Mouse (Mus musculus) A20 (cell line): Measurements from ENCODE around the gene Rb1.
A peak's percentile ranks its signal among the peaks of the same experiment; 100 is the strongest.

ENCODE experiments used
- DNase-seq: peaks from one replicate; pipeline ENCODE4 v3.0.0-alpha.2; 2011; ENCODE audit warnings: low read depth, low spot score

The Rb1 gene

GRCm38 (mm10) chr14:73271807-73272206 lies 53.8 kb downstream of the Rb1 start:
- no peak for DNase-seq

GRCm38 (mm10) chr14:73266166-73266565 lies 59.5 kb downstream of the Rb1 start:
- peak; percentile 54 for DNase-seq

DNA sequence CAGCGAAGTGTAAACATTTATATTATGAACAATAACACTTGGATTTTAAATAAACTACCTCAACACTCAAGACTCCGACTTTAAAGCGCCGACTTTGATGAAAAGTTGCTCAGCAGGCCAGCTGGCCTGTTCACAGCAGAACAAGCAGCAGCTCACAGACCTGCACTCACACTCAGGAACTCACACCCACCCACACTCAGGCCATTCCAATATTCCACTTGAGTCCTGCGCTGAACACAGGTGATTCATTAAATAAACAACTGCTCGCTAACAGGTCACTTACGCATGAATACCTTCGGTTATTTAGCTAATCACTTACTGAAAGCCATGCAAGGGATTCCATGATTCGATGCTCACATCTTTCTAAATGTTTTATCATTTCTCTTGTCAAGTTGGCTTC lies 63.4 kb downstream of the Rb1 start:
- no peak for DNase-seq

- DNase-seq: no peak
Observed at GRCm38 (mm10) chr14:73258181-73258580, 67.4 kb downstream of the Rb1 start.

GRCm38 (mm10) chr14:73257348-73257747 lies 68.3 kb downstream of the Rb1 start:
- DNase-seq: no peak

GRCm38 (mm10) chr14:73255426-73255970 lies 70.1 kb downstream of the Rb1 start:
- DNase-seq: no peak

DNA sequence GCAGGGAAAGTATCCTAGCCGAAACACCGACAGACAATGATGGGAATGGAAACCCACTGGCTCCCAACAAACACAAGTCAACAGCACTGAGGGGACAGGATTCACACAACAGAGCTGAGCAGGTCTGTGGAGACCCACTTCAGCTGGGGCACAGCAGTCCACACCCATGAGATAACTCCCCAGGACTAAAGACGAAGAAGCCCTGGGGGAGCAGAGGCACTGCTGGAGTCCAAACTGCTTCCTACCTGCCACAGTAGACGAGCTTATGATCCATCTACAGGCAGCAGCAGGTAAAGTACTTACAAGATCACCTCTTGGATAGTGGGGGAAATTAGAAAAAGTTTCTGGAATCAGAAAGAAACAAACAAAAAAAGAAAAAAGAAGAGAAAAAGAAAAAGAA lies 71.2 kb downstream of the Rb1 start:
- no peak for DNase-seq

DNA sequence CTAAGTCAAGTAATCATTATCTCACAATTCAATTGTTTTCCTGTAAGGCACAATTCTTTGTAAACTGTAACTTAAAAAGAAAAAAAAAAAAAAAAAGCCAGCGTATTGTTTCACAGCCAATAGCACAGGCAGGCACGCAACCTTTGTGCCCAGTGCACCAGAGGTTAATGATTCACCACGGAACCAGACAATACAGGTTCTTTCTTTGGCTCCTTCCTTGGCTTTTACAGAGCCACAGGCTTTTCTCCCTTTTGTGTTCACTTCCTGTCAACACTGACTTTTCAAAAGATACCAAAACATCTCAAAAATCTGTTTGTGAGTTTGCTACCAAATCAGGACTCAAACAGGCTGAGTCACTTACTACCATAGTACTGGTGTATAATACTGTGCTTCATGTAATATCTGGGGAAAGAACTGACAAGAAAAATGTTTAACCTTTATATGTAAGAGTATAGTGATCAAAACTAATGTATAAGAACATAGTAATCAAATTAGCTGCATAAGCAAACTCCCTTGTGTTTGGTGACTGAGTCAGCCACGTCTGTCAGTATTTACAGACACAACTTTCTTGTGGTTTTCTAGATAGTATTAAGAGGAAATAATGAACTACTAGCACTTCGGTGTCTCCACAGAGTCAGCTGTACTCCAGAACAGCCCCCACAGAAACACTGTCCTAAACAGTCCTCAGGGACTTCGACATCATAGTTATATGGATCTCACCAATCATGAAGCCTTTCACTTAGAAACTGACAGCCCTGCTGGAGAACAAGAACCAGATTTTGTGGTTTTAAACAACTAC lies 72.0 kb downstream of the Rb1 start:
- no peak for DNase-seq

GRCm38 (mm10) chr14:73252276-73252675 lies 73.3 kb downstream of the Rb1 start:
- no peak for DNase-seq

- DNase-seq: no peak
Observed at GRCm38 (mm10) chr14:73250056-73250455, 75.6 kb downstream of the Rb1 start.

DNA sequence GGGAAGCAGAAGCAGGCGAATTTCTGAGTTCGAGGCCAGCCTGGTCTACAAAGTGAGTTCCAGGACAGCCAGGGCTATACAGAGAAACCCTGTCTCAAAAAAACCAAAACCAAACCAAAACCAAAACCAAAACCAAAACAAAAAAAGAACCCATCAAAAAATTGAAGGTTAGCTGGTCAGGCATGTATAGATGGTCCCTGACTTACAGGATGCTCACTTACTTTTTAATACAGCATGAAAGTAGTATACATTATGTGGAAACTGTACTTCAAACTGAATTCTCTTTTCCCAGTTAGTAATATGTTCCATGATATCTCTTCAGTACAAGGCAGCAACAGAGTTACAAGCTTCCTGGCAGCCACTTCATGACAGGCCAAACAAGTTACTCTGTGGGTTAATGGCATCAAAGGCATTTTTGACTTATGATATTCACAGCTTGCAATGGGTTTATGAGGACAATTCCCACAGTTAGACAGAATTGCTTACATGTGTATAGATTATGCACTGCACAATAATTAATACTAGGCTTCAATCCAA lies 81.5 kb downstream of the Rb1 start:
- DNase-seq: no peak

GRCm38 (mm10) chr14:73239857-73240256 lies 85.8 kb downstream of the Rb1 start:
- no peak for DNase-seq

GRCm38 (mm10) chr14:73239291-73239690 lies 86.3 kb downstream of the Rb1 start:
- DNase-seq: peak; percentile 53

- DNase-seq: peak; percentile 68
Observed at GRCm38 (mm10) chr14:73238498-73239250, 86.9 kb downstream of the Rb1 start.

- DNase-seq: no peak
Observed at GRCm38 (mm10) chr14:73237848-73238321, 87.7 kb downstream of the Rb1 start, which contains the start of gene Lpar6. Gene Lpar6, plus strand, starts transcription at chr14:73237895.

- no peak for DNase-seq
Observed at GRCm38 (mm10) chr14:73234468-73235031, 91.1 kb downstream of the Rb1 start.

- no peak for DNase-seq
Observed at GRCm38 (mm10) chr14:73231286-73231982, 94.2 kb downstream of the Rb1 start.

DNA sequence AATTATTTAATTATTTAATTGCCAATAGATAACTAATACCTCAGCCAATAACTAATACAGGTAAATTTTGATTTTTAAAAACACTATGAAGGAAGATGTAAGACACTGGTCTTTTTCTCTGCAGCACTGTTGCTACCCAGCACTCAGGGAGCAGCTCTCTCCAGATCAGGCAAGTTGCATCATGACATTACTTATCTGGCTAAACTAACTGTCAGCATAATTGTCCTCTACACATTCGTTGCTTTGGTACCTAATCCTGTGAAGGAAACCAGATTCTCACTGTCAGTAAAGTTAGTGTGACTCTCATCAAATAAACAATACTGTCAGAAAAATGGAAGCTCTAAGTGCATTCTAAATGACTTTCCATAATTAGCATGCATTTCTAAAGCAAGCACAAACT lies 98.8 kb downstream of the Rb1 start:
- DNase-seq: no peak

DNA sequence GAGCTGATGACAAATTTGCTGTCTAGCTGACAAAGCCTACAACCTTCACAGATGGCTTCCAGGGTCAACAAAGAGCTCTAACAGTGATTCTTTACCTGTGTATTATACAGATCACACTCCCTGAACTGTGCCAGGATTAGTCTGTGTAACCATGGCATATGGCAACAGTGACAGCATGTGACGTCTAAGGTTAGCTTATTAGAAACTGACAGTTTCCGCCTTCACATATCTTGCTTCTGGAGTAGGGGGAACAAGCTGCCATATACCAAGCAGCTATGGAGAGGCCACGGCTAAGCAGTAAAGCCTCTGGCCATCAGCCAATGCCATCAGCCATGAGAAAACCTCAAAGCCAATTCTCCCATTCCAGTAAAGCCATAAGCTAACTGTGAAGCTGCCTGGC lies 99.3 kb downstream of the Rb1 start:
- no peak for DNase-seq

GRCm38 (mm10) chr14:73222316-73222970 lies 103.2 kb downstream of the Rb1 start:
- DNase-seq: peak; percentile 78

DNA sequence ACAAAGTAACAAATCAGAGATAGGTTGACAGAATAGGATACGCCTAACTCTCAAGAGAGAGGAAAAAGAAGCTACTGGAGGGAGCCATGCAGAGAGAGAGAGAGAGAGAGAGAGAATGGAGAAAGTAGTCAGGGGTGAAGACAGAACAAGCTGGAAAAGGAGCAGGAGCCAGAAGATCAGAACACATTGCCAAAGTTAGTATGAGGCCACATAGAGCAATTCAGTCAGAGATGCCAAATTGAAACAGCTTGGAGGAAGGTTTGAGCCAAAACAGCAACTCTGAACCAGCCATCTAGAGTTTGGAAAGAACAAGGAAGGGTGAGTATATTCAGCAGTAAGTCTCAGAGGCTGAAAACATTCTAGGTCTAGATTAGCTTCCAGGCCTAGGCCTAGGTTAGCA lies 108.6 kb downstream of the Rb1 start:
- no peak for DNase-seq
